Mouse (Mus musculus): ENCODE data around the gene Hsf3.
"Not testable (repeated sequence)": the region's sequence is repeated elsewhere in the genome, so short reads cannot be mapped to it uniquely, and the experiment has no call there.

Gene Hsf3

DNA sequence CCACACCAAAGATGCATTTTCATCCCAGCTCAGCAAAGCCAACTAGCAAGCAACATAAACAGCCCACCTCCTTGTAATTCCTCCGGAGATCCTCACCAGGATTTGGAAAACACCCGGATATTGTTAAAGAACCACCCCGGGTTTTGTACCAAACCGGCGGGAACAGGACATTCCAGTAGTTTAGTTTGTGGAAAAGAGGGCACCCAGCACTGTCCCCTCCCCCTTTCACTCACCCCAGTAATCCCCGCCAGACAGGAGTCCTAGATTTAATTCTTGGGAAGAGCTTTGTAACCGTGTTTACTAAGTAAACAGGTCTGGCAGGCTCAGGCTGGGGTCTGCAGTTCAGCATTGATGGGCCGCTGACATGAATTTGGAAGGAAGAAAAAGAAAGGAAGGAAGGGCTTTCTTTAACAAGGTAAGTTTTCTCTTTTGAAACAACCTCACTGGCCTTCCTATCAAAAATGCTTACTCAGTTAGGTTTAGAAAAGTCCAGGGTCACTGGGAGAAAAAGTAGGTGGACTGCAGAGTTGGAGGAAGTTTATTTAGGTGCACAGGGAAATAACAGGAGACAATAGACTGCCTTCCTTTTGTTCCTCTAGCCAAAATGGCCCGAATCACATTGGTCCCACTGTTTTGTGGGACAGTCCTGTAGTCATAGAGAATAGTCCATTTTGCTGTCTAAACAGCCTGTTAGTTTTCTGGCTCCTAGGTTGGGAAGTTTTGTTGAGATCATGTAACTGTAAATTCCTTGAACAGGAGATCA lies at the start of gene Hsf3:
Hsf3 (minus strand) TSS at position 94 of the 763 bp plus-strand sequence.
- in situ Hi-C loops (cut with MboI, MseI): no loop called here

DNA sequence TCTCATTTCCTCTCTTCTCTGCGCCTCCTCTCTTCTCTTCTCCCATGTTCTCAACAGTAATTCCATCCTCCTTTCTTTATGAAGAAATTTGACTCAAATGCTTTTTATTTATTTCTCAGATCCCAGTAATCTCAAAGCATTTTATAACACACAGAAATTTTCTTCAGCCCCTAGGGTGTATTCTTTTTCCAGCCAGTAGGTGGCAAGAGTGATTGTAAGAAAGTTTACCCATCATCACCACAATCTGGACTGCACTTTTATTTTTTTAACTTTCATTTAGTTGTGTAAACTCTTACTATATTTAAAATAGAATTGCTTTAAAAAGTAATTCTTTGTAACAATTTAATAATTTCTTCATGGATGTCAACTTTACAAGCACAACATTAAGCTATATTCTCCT lies 45.5 kb upstream of the Hsf3 start:
- in situ Hi-C loops (cut with MboI, MseI): no loop called here

DNA sequence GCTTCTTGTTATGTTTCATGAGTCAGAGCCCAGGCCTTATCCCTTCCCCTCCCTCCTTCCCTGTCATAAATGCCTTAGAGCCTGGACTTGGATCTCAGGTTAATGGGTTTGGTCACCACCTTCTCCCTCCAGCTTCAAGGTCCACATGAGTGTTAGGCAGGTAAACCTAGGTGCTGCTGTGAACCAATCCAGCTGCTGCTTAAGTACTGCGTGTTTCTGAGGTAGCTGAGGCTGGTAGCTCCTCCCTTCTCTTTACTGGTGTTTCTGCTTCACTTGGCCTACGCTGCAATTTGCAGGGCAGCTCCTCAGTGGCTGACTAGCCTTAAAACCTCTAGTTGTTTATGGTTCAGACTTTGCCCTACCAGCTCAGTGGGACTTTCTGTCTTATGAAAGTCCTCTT lies 945 bp downstream of the Hsf3 start, which contains the start of gene Heph:
Heph (plus strand) TSS at position 211 of the 400 bp plus-strand sequence.
- in situ Hi-C loops (cut with MboI, MseI): no loop called here

DNA sequence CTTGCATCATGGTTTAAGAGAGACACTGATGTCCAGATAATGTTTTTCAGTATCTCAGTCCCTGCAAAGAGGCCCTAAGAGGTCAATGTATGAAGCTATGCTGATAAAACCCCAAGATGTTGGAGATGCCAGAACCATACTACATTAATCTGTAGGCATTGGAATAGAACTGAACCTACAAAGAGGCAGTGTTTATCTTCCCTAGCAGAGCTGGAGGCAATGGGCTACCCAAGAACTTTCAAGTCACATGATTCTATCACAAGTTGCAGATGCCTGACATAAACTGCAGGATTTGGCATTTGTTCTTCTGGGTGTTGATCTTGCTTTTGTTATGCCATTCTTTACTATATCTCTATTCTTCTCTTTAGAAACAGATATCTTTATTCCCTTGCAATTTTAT lies 36.7 kb downstream of the Hsf3 start:
- in situ Hi-C loops (cut with MboI, MseI): no loop called here

- in situ Hi-C loops (cut with MboI, MseI): no loop called here
These were observed 38.4 kb downstream of the Hsf3 start for GRCm38 (mm10) chrX:96417733-96418132.

- in situ Hi-C loops (cut with MboI, MseI): no loop called here
These were observed 39.1 kb downstream of the Hsf3 start for GRCm38 (mm10) chrX:96416970-96417369.

GRCm38 (mm10) chrX:96415351-96415750 lies 40.7 kb downstream of the Hsf3 start:
- in situ Hi-C loops (cut with MboI, MseI): not testable (repeated sequence)

- in situ Hi-C loops (cut with MboI, MseI): no loop called here
These were observed 117.0 kb downstream of the Hsf3 start for GRCm38 (mm10) chrX:96339108-96339507.

- in situ Hi-C loops (cut with MboI, MseI): no loop called here
These were observed 126.3 kb downstream of the Hsf3 start for GRCm38 (mm10) chrX:96329764-96330163.

DNA sequence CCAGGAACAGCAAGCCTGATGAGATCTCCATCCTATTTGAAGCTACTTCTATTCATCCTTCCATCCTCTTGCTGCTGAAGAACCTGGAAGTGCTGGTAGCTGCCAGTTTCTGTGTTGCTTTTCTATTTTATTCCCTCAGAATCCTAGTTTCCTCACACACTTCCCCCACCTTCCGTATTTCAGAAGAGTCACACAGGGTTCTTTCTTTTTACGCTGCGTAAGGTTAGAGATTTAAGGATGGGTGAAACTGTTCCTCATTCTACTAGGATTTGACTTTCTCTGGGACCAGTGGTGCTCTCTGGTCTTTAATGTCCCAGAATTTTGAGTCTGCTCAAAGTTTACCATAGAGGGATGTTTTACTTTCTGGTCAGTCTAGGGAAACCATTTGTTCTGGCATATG lies 162.8 kb downstream of the Hsf3 start, which contains the start of gene Vsig4:
Vsig4 (minus strand) TSS at position 101 of the 400 bp plus-strand sequence.
- in situ Hi-C loops (cut with MboI, MseI): no loop called here

DNA sequence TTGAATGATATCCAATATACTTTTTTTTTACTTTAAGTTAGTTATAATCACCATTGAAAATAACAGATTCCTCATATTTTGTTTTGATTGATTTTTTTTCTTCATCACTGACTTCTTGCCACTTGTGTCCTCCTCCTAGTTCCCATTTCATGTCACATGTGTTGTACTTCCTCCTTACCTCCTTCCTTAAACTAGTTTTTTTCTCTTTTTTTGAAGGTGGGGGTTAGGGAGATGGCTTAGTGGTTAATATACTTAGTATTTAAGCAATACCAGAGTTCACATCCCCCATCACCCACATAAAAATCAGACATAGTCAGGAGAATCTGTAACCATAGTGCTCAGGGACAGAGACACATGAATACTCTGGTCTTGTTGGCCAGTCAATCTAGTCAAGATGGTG lies 199.6 kb downstream of the Hsf3 start:
- in situ Hi-C loops (cut with MboI, MseI): no loop called here

All from T-helper 2 cell (primary cell).